Mouse (Mus musculus): ENCODE measurements around the gene Gm20767. TPM values are rescaled to one million over a fixed set of nuclear protein-coding genes. Genes with fewer than 3 reads are reported as not detected.
"Not testable (repeated sequence)": the region's sequence is repeated elsewhere in the genome, so short reads cannot be mapped to it uniquely, and the experiment has no call there.

The Gm20767 gene
- polyA plus RNA-seq (2012; rRNA removed): not detected in 2 replicates

DNA sequence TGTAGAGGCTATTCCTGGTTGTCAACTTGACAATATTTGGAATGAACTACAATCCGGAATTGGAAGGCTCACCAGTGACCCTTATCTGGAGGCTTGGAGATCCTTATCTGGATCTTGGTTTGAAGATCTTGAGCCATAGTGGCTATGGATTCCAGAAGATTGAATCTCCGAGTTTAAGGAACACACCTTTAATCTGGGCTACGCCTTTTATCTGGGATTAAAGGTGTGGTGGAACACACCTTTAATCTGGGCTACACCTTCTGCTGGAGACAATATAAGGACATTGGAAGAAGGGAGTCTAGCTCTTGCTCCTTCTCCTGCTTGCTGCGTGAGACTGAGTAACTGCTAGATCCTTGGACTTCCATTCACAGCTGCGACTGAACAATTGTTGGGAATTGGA lies at the start of gene Gm20767:
Gene Gm20767, plus strand, starts transcription at position 301 of the 400 bp plus-strand sequence.
- DNase-seq; H3K27ac ChIP-seq (ENCODE audit: control insufficient read depth, insufficient read depth, low read length); H3K4me3 ChIP-seq (ENCODE audit: control insufficient read depth, insufficient read depth, low read length); H3K36me3 ChIP-seq (ENCODE audit: control insufficient read depth, insufficient read depth, low read length); H3K4me1 ChIP-seq (replicated peaks; ENCODE audit: control insufficient read depth, insufficient read depth, low read length); H3K27me3 ChIP-seq (ENCODE audit: control insufficient read depth, insufficient read depth, low read length): not testable (repeated sequence)
- WGBS: 100% methylated on average over 2 of the region's 5 CpGs

DNA sequence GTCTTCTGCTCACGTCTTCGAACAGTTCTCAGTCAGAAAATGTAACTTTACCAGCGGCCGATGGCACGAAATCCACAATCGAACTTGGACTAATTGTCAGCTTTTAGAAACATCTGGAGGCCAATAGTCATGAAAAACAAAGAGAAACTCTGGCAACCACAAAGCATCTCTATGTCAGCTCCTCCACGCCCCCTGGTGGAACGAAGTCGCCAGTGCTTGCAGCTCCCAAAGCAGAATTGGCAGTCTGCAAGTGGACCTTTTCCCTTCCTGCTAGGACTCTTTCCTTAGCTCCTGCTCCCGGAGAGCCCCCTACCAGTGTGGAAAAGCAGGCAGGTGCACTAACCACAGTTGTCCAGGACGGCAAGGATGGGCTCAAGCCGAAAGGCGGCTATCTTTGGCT lies 47.1 kb upstream of the Gm20767 start:
- WGBS: no CpG with 5 or more reads among the region's 13 CpGs
- H3K4me3 ChIP-seq (ENCODE audit: control insufficient read depth, insufficient read depth, low read length); H3K27me3 ChIP-seq (ENCODE audit: control insufficient read depth, insufficient read depth, low read length): not testable (repeated sequence)

DNA sequence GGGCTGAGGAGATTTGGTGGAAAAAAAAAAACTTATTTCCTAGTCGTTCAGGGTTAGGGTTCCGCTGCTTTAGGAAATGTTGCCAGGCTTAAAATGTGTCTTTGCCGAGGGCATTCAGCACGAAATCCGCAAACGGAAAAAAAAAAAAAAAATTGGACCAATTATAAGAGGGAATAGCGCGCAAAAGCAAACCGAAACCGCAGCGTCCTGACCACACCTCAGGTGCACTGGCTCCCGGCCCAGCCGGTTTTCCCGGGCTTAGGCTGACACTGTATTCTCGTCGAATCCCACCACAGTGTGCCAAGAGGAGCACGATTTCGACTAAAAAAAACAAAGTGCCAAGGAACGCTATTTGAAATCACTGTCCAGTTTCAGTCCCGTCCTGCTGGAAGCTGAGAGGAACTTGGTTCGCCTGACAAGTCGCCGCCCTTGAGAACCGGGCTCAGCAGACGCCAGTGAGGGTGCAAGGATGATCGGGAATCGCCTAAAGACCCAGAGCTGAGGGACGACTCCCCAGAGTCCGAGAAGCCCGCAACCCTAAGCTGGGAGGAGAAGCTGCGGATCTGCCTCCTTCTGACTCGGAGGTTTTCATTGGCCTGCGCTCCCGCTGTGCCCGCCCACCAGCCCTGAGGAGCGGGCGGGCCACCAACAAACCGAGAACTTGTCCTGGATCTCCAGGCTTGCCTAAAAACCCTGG lies 43.7 kb upstream of the Gm20767 start:
- not testable (repeated sequence) for H3K36me3 ChIP-seq (ENCODE audit: control insufficient read depth, insufficient read depth, low read length); H3K27ac ChIP-seq (ENCODE audit: control insufficient read depth, insufficient read depth, low read length); H3K4me1 ChIP-seq (replicated peaks; ENCODE audit: control insufficient read depth, insufficient read depth, low read length); H3K27me3 ChIP-seq (ENCODE audit: control insufficient read depth, insufficient read depth, low read length); DNase-seq
- 2% methylated on average over 26 of the region's 38 CpGs for WGBS
- peak overlapping the region; percentile 35 for H3K4me3 ChIP-seq (ENCODE audit: control insufficient read depth, insufficient read depth, low read length)

More for the DNA sequence above, 47.1 kb upstream of the Gm20767 start:
- not testable (repeated sequence) for DNase-seq; H3K4me1 ChIP-seq (replicated peaks; ENCODE audit: control insufficient read depth, insufficient read depth, low read length); H3K36me3 ChIP-seq (ENCODE audit: control insufficient read depth, insufficient read depth, low read length); H3K27ac ChIP-seq (ENCODE audit: control insufficient read depth, insufficient read depth, low read length)

DNA sequence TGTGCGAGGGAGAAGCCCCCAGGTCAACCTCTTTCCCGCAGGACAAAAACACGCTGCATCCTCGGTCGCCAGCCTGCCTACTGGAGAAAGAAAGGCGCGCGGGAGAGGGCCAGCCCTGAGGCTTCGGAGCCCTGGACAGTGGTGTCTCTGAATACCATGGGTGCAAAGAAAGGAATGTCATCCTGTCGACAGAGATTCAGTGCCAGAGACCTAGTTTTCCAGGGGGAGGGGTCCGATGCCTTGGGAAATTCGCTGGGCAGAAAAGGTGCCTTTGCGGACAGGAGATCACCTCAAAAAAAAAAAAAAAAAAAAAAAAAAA lies 43.1 kb upstream of the Gm20767 start:
- H3K27ac ChIP-seq (ENCODE audit: control insufficient read depth, insufficient read depth, low read length); DNase-seq; H3K27me3 ChIP-seq (ENCODE audit: control insufficient read depth, insufficient read depth, low read length); H3K36me3 ChIP-seq (ENCODE audit: control insufficient read depth, insufficient read depth, low read length); H3K4me1 ChIP-seq (replicated peaks; ENCODE audit: control insufficient read depth, insufficient read depth, low read length): not testable (repeated sequence)
- 0 out of 2 replicates have a peak overlapping the region, but pooled peaks have one; percentile 8 for H3K4me3 ChIP-seq (ENCODE audit: control insufficient read depth, insufficient read depth, low read length)
- WGBS: 10% methylated on average over 7 of the region's 13 CpGs

DNA sequence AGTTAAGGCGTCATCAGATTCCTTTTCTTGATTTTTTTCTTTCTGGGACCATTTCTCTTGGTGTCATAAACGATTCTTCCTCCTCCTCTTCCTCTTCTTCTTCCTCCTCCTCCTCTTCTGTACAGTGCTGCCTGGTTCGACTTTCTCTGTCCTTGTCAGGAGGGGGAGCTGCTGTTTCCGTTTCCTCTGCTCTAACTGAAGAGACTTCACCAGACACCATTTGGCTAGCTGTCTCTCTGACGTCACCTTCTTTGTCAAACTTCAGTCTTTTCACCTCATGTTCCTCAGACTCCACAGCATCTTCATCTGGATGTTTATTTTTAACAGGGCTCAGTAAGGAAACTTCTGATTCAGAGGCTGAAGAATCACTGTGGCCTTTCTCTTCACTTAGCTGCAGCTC lies 40.7 kb upstream of the Gm20767 start:
- WGBS: no CpG with 5 or more reads among the region's 5 CpGs
- H3K4me1 ChIP-seq (replicated peaks; ENCODE audit: control insufficient read depth, insufficient read depth, low read length); H3K4me3 ChIP-seq (ENCODE audit: control insufficient read depth, insufficient read depth, low read length); H3K27ac ChIP-seq (ENCODE audit: control insufficient read depth, insufficient read depth, low read length); H3K36me3 ChIP-seq (ENCODE audit: control insufficient read depth, insufficient read depth, low read length); H3K27me3 ChIP-seq (ENCODE audit: control insufficient read depth, insufficient read depth, low read length); DNase-seq: not testable (repeated sequence)

DNA sequence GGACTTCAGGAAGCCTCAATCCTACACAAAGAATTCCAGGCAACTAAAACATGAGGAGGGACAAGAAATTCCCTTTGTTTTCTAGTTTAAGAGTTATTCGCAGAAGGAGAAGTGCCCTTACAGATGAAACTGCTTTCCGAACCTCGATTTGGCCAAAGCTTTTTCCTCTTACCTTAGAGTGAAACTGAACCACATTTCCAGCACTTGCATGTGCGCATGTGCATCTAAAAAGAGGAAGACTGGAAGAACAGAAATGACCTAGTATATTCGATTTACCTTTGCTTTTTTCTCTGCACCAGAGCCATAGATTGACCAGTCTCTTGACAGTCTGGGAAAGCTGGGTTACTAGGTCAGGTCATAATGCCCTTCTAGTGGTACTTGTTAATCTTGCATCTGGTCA lies 33.5 kb upstream of the Gm20767 start:
- not testable (repeated sequence) for H3K4me1 ChIP-seq (replicated peaks; ENCODE audit: control insufficient read depth, insufficient read depth, low read length); DNase-seq; H3K27me3 ChIP-seq (ENCODE audit: control insufficient read depth, insufficient read depth, low read length); H3K27ac ChIP-seq (ENCODE audit: control insufficient read depth, insufficient read depth, low read length); H3K4me3 ChIP-seq (ENCODE audit: control insufficient read depth, insufficient read depth, low read length); H3K36me3 ChIP-seq (ENCODE audit: control insufficient read depth, insufficient read depth, low read length)
- no CpG with 5 or more reads among the region's 5 CpGs for WGBS

DNA sequence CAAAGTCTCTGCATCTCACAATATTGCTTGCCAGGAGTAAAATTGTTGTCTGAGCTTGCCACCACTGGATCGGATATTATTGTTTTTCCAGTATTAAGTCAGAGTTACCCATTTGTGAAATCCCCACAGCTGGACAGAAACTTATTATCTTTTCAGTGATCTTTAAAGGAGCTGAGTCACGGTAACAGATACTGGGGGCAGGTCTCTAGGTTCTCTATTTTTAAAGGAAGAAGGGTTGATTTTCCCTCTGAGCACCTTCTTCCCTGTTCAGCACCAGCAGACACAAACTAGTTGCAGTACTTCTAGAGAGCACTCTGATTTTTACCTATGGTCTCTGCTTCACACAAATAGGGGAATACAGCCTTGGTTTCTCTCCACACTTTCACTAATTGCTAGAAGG lies 33.0 kb upstream of the Gm20767 start:
- not testable (repeated sequence) for DNase-seq; H3K27me3 ChIP-seq (ENCODE audit: control insufficient read depth, insufficient read depth, low read length); H3K36me3 ChIP-seq (ENCODE audit: control insufficient read depth, insufficient read depth, low read length); H3K27ac ChIP-seq (ENCODE audit: control insufficient read depth, insufficient read depth, low read length); H3K4me1 ChIP-seq (replicated peaks; ENCODE audit: control insufficient read depth, insufficient read depth, low read length); H3K4me3 ChIP-seq (ENCODE audit: control insufficient read depth, insufficient read depth, low read length)
- WGBS: 20% methylated on average over 2 of the region's 2 CpGs

- H3K27me3 ChIP-seq (ENCODE audit: control insufficient read depth, insufficient read depth, low read length); H3K27ac ChIP-seq (ENCODE audit: control insufficient read depth, insufficient read depth, low read length); H3K4me1 ChIP-seq (replicated peaks; ENCODE audit: control insufficient read depth, insufficient read depth, low read length); H3K4me3 ChIP-seq (ENCODE audit: control insufficient read depth, insufficient read depth, low read length); DNase-seq; H3K36me3 ChIP-seq (ENCODE audit: control insufficient read depth, insufficient read depth, low read length): not testable (repeated sequence)
- WGBS: 76% methylated on average over 2 of the region's 3 CpGs
These were observed 2.3 kb downstream of the Gm20767 start for GRCm38 (mm10) chr13:120142348-120142747.

DNA sequence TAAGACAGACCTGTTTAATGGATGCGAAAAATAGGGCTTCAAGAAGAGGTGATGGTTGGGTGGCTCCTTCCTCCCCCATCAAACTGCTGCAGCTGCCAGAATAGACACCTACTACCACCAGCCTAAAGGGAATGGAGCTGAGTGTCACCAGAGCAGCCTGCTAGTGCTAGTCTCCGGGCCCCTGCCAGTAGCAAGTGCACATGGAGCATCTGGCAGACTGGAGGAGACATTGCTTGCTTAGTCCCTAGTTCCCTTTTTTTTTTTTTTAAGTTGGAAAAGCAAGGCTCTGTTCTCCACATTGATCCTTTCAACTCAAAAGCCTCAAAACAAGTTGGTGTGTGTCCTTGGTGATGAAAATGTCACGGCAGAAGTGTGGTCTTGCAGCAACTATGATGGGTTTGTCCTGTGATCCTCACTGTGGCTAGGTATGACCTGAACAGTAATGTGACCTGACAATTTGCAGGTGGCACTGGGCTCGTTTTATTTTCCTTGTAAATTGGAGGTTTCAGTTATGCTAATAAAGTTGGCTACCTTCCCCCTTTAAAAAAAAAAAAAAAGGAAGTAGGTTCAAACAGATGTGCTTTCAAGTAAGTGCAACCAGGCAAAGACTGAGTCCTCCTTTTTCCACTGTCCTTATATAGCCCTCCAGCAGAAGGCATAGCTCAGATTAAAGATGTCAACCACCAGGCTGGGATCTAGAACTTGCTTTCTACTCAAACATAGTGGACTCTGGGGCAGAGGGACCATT lies 9.8 kb downstream of the Gm20767 start:
- not testable (repeated sequence) for H3K27me3 ChIP-seq (ENCODE audit: control insufficient read depth, insufficient read depth, low read length); H3K27ac ChIP-seq (ENCODE audit: control insufficient read depth, insufficient read depth, low read length)
- WGBS: 7% methylated on average over 3 of the region's 4 CpGs

GRCm38 (mm10) chr13:120150589-120150988 lies 10.5 kb downstream of the Gm20767 start:
- H3K36me3 ChIP-seq (ENCODE audit: control insufficient read depth, insufficient read depth, low read length); H3K4me3 ChIP-seq (ENCODE audit: control insufficient read depth, insufficient read depth, low read length); H3K4me1 ChIP-seq (replicated peaks; ENCODE audit: control insufficient read depth, insufficient read depth, low read length); H3K27ac ChIP-seq (ENCODE audit: control insufficient read depth, insufficient read depth, low read length); DNase-seq; H3K27me3 ChIP-seq (ENCODE audit: control insufficient read depth, insufficient read depth, low read length): not testable (repeated sequence)
- WGBS: 32% methylated on average over 3 of the region's 3 CpGs

More for the DNA sequence above, 9.8 kb downstream of the Gm20767 start:
- H3K4me1 ChIP-seq (replicated peaks; ENCODE audit: control insufficient read depth, insufficient read depth, low read length); DNase-seq; H3K4me3 ChIP-seq (ENCODE audit: control insufficient read depth, insufficient read depth, low read length); H3K36me3 ChIP-seq (ENCODE audit: control insufficient read depth, insufficient read depth, low read length): not testable (repeated sequence)

DNA sequence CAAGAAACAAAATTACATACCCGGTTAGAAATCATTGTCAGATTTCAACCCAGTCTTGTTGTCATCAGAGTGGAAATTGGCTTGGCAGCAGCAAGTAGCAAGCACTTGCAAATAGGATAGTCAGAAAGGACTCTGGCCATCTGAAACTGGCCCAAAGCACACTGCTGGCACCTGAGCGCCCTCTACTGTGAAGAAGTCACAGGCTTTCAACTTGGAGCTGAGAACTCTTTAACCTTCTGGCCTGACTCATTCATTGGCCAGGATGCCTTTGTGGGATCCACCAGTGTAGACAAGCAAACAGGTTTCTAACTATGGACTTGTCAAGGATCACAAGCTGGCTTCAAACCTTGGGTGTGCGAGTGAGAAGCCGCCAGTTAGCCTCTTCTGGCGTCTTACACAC lies 28.3 kb downstream of the Gm20767 start:
- whole genome bisulfite sequencing: 63% methylated on average over 5 of the region's 5 CpGs
- not testable (repeated sequence) for H3K36me3 ChIP-seq (ENCODE audit: control insufficient read depth, insufficient read depth, low read length); H3K4me1 ChIP-seq (replicated peaks; ENCODE audit: control insufficient read depth, insufficient read depth, low read length); H3K4me3 ChIP-seq (ENCODE audit: control insufficient read depth, insufficient read depth, low read length); DNase-seq; H3K27me3 ChIP-seq (ENCODE audit: control insufficient read depth, insufficient read depth, low read length); H3K27ac ChIP-seq (ENCODE audit: control insufficient read depth, insufficient read depth, low read length)
